Mouse (Mus musculus) lung, embryonic 14.5 days (tissue): ENCODE data around the gene Vmn2r87. TPM values are rescaled to one million over a fixed set of nuclear protein-coding genes. Genes with fewer than 3 reads are reported as not detected.
"Not testable (repeated sequence)": the region's sequence is repeated elsewhere in the genome, so short reads cannot be mapped to it uniquely, and the experiment has no call there.

Experiments
- ATAC-seq: fragments of 200-750 bp; cut with Nextera tagmentation; 2 replicates; pipeline ENCODE4 v1.8.0; 2017; ENCODE audit warnings: mild to moderate bottlenecking, moderate TSS enrichment, moderate library complexity; ENCODE audit not compliant: insufficient read depth
- DNase-seq: peaks from one replicate; pipeline ENCODE4 v3.0.0-alpha.2; 2015
- H3K27ac ChIP-seq: fragments of 300-500 bp; sonication (generic); 2 replicates; pipeline ENCODE4 v1.5.1; 2014; ENCODE audit warnings: low read depth, mild to moderate bottlenecking, moderate library complexity
- H3K27me3 ChIP-seq: fragments of 300-500 bp; sonication (generic); 2 replicates; pipeline ENCODE4 v1.6.1; 2014; ENCODE audit warnings: low read length, control low read depth; ENCODE audit not compliant: insufficient read depth
- H3K36me3 ChIP-seq: fragments of 300-500 bp; sonication (generic); 2 replicates; pipeline ENCODE4 v1.6.1; 2014; ENCODE audit warnings: control low read depth; ENCODE audit not compliant: insufficient read depth
- H3K4me1 ChIP-seq: fragments of 300-500 bp; sonication (generic); 2 replicates; pipeline ENCODE4 v1.6.1; 2014; ENCODE audit warnings: antibody characterized with exemption, control low read depth; ENCODE audit not compliant: insufficient read depth
- H3K4me2 ChIP-seq: fragments of 300-500 bp; sonication (generic); 2 replicates; pipeline ENCODE4 v1.6.1; 2014; ENCODE audit warnings: mild to moderate bottlenecking
- H3K4me3 ChIP-seq: fragments of 300-500 bp; sonication (generic); 2 replicates; pipeline ENCODE4 v1.5.1; 2014; ENCODE audit warnings: low read depth, low read length
- H3K9ac ChIP-seq: fragments of 300-500 bp; sonication (generic); 2 replicates; pipeline ENCODE4 v1.6.1; 2014
- H3K9me3 ChIP-seq: fragments of 300-500 bp; sonication (generic); 2 replicates; pipeline ENCODE4 v1.6.1; 2016; ENCODE audit warnings: low read depth, low read length, control low read depth
- CTCF ChIP-seq: IDR thresholded peaks from 2 replicates; pipeline ENCODE4 v1.5.1; 2016; ENCODE audit warnings: antibody characterized with exemption, low read depth
- WGBS: fragments of 180-500 bp; shearing (Covaris S2); extraction: QIAGEN DNeasy Blood & Tissue Kit; methylation state at CpG from one replicate; pipeline ENCODE4 v1.1.7; 2014; 5-methylcytosine and 5-hydroxymethylcytosine counted together
- polyA plus RNA-seq: library from polyadenylated mRNA; unstranded; fragments of >200 nt; fragmentation: Nextera tagmentation; extraction: Ambion mirVana; gene quantifications from 2 replicates; pipeline ENCODE4 v1.2.1, GENCODE M21; 2014

The Vmn2r87 gene
- polyA plus RNA-seq, 1 experiment from 2014 or later: not detected

DNA sequence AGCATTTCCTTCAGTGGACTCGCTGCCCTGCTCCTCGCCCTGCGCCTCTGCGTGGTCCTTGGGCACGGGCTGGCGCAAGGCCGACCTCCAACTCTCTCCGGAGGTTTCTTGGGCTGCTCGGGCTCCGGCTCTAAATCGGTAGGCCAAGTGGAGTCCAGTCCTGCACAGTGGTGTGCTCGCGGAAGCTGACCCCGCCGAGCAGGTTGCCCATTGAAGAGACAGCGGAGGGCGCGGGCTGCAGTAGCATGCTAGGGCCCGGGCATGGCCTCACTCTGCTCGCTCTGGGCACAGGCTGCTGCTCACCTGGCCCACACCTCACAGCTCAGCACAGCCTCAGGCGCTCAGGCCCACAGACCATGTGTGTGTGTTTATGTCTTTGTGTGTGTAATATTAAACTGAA is 52.4 kb downstream of the Vmn2r87 start:
- Histone ChIP-seq H3K36me3 (no peaks in the 10 kb centered on the region), H3K27ac (no peak overlapping the region), H3K27me3 (no peaks in the 10 kb centered on the region), H3K4me3 (no peak overlapping the region), H3K4me1 (no peaks in the 10 kb centered on the region), H3K9me3 (no peaks in the 10 kb centered on the region), H3K4me2 (no peak overlapping the region), H3K9ac (no peak overlapping the region)
- ATAC-seq (no peak), DNase-seq (no peak)
- TF ChIP-seq CTCF: no peak
- 84% methylated on average over 21 of the region's 21 CpGs for WGBS

DNA sequence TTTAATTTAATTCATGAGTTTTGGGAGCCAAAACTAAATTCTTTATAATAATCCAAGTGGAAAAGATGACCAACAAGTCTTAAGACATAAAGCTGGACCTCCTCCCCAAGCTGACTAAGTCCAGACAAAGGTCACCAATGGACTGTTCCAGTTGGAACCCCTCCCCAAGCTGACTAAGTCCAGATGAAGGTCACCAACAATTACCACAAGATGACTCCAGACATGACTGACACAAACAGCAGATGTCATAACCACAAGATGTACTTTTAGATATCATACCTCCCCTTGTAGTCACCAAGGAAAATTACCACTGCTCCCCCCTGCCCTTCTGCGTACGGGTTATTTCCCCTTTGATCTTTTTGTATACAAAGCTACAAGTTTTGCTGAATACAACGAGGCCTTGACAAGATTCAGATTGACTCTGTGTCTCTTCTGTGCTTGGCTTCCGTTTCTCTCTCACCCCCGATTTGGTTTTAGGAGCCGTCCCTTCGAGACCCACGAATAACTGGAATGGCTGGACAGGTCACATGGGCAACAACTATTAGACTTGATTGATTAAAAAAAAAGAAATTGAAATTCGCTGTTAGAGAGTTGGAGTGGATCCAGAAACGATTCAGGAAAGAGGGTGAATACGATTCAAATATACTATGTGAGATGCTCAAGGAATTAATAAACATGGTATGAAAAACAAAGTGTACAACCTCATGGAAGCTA is 62.9 kb downstream of the Vmn2r87 start:
- not testable (repeated sequence) for H3K36me3 ChIP-seq, H3K9ac ChIP-seq, H3K9me3 ChIP-seq, H3K27me3 ChIP-seq, H3K27ac ChIP-seq, H3K4me3 ChIP-seq, H3K4me2 ChIP-seq, DNase-seq, H3K4me1 ChIP-seq, ATAC-seq
- 77% methylated on average over 11 of the region's 11 CpGs for WGBS

- DNase-seq, H3K4me1 ChIP-seq, H3K27me3 ChIP-seq, H3K4me3 ChIP-seq, H3K27ac ChIP-seq, ATAC-seq, H3K9me3 ChIP-seq, H3K36me3 ChIP-seq, H3K9ac ChIP-seq, H3K4me2 ChIP-seq: not testable (repeated sequence)
Measured at GRCm38 (mm10) chr10:130429603-130430002, 67.6 kb downstream of the Vmn2r87 start, which contains the start of gene Vmn2r85. Gene Vmn2r85, minus strand, starts transcription at chr10:130429703.

DNA sequence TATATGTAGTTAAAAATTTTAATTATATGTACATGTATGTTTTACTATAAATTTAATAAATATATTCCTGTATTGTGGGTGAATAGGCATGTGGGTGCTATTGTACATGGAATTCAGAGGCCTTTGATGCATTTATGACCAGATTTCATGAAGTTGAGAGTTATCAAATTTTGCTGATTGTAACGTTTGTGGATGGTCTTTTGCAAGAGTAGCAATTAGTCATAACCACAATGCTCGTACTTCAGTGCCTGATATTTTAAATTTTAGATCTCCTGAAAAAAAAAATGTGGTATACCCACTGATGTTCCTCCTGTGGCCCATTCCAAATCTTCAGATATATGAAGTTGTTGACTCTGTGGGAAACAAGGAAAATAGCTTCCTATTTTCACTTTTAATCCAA is 74.8 kb downstream of the Vmn2r87 start:
- H3K36me3 ChIP-seq, DNase-seq, H3K27ac ChIP-seq, H3K4me3 ChIP-seq, H3K4me2 ChIP-seq, H3K4me1 ChIP-seq, H3K27me3 ChIP-seq, ATAC-seq, H3K9ac ChIP-seq, H3K9me3 ChIP-seq: not testable (repeated sequence)
- 66% methylated on average over 2 of the region's 2 CpGs for WGBS

Other genes with a start within 250 kb of the Vmn2r87 start
- not detected in 2 replicates for gene Neurod4, start 217.2 kb downstream of the Vmn2r87 start, polyA plus RNA-seq
- gene Tespa1, start 174.5 kb downstream of the Vmn2r87 start, polyA plus RNA-seq: 0.66 TPM in 1 of 2 replicates, not detected in the other
- not detected in 2 replicates for gene Vmn2r84, start 103.1 kb downstream of the Vmn2r87 start, polyA plus RNA-seq
- not detected in 2 replicates for gene Vmn2r85, start 67.7 kb downstream of the Vmn2r87 start, polyA plus RNA-seq
- gene Vmn2r86, start 41.3 kb downstream of the Vmn2r87 start, polyA plus RNA-seq: not detected in 2 replicates